Mouse (Mus musculus) 3134 (cell line): ENCODE measurements at regions not wholly inside any gene's neighbourhood (a gene's known extent, or its start where the extent isn't known, plus 50 kb on each side); places are given as distances from the start of the nearest gene placed in this dataset.
A peak's percentile ranks its signal among the peaks of the same experiment; 100 is the strongest.
"Not testable (repeated sequence)": the region's sequence is repeated elsewhere in the genome, so short reads cannot be mapped to it uniquely, and the experiment has no call there.

Source experiments
- DNase-seq: peaks from one replicate; pipeline ENCODE4 v3.0.0-alpha.2; 2011; ENCODE audit warnings: low spot score; ENCODE audit not compliant: insufficient read length; ENCODE audit errors: extremely low read depth

DNA sequence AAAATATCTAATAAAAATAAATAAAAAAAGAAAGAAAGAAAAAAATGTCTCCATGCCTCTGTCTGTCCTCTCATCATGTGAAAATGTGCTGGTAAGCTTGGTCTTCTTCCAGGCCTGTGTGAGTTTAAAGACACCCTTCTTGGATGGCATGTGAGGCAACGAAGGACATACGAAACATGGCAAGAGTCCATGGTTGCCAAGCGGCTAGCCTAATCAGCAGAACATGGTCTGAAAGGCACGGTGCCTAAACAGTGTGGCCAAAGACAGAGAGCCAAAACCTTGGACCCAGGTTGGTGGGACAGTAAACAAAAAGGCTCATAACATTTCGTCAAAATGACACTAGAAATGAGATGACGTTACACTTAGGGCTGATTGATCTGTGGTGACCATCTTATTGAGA is 1344.7 kb upstream of the A1bg start:
- no peak for DNase-seq

GRCm38 (mm10) chr15:62266025-62266424 is 1343.2 kb upstream of the A1bg start:
- no peak for DNase-seq

- DNase-seq, result no peak
Observed at GRCm38 (mm10) chr15:62265484-62265937, 1342.7 kb upstream of the A1bg start.

- DNase-seq, result no peak
Observed at GRCm38 (mm10) chr15:62264966-62265365, 1342.2 kb upstream of the A1bg start.

DNA sequence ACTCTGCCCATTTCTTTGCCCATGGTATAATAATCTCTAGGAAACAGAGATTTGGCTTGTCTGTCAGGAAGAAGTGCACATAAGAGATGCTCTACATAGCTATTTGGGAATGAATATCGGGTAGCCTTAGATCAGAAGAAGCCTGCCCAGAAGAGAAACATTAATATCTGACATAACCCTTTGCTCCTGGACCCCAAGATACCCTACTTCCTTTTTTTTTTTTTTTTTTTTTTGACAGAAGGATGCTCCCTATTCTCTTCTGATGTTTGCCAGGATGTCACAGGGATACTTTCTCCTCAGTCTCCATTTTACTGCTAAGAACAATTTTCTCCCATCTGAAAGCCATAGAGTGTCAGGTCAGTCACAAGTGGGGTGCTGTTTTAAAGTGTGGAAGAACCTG is 1341.4 kb upstream of the A1bg start:
- DNase-seq, result no peak

DNA sequence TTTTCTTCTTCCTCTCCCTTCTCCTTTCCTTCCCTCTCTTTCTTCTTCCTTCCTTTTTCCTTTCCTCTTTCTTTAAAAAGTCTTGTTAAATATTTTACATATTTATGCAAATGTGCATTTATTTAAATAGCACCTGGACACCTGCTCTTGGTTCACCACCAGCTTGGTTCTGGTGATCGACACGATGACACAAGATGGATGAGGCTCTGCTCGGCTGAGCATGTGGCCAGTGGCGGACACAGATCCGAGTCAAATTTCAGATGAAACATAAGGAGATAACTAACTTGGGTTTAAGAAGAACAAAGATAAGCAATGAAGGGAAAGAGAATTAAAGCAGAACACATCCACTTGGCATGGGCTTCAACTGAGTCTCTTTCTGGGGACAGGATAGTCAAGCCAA is 1339.7 kb upstream of the A1bg start:
- no peak for DNase-seq

DNA sequence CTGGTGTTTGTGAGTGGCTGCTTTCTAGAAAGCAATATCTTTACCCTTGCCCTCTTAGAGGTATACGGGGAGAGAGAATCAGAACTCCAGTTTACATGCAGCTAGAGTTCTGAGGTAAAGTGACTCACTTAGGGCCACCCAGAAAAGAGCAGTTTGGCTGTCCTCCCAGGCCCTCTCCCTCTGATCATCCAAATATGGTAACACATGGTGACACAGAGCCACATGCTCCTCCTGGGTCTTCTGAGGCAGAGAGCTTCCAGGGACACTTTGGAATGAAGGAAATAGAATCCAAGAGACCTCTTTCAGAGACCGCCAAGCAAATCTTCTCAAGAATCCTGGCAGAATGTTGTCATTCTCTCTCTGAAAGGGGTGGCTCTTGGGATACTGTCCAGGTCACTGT is 1338.7 kb upstream of the A1bg start:
- peak; percentile 81 for DNase-seq

- DNase-seq, result no peak
Observed at GRCm38 (mm10) chr15:62258611-62259010, 1335.8 kb upstream of the A1bg start.

GRCm38 (mm10) chr15:62257955-62258354 is 1335.1 kb upstream of the A1bg start:
- peak; percentile 22 for DNase-seq

GRCm38 (mm10) chr15:62257110-62257667 is 1334.4 kb upstream of the A1bg start:
- no peak for DNase-seq

GRCm38 (mm10) chr15:62255571-62255970 is 1332.8 kb upstream of the A1bg start:
- no peak for DNase-seq

DNA sequence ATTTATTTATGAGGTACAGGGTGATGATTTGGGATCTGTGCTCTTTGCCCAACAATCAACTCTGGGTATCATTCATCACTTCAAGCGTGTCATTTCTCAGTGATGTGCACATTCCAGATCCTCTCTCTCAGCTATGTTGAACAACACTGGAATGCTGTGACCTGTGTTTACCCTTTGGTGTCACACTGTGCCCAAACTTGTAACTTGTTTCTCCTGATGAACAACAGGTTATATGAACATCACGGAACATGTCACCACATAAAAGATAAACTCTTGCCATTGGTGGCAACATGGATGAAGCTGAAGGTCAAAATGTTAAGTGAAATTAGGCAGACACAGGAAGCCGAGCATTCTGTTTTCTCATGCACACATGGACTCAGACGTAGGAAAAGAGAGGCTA is 1330.9 kb upstream of the A1bg start:
- no peak for DNase-seq

DNA sequence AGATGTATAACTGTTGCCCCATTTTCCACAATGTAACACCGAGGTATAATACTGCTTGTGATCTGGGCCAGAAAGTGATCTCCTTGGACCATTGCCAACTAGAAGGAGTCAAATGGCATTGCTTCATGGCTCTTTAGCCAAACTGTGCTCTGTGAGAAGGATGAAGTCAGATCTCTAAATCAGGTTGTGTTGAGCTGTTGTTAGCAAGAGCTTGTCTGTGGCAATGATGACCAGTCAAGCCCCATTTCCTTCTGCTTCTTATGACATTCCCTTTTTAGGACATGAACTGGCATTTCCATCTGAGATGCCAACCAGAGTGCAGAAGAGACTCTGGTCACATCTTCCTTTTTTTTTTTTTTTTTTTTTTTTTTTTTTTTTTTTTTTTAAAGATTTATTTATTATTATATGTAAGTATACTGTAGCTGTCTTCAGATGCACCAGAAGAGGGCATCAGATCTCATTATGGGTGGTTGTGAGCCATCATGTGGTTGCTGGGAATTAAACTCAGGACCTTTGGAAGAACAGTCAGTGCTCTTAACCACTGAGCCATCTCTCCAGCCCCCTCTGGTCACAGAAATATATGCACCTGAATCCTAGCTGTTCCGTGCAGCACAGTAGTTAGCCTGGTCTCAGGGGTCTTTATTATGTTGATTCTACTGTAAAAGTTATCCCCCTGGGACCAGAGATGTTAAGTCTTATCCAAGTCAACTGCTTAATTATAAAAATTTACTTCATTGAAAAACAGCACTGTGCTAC is 1329.4 kb upstream of the A1bg start:
- DNase-seq, result not testable (repeated sequence)

DNA sequence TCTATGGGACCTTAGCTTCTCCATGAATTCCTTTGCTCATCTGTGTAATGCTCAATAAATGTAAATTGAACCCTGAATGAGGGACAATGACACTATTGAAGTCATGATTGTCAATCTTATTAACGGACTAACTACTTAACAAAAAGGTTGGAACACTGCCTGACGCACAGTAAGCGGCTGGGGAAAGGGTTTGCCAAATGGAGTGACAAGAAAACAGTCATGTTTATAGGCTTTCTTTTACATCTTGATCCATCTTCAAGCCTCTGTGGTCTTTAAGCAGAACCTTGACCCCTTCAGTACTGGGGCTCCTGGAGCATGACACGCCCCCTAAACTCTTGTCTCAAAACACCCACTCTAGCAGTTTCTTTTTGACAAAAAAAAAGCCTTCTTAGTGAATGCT is 1326.6 kb upstream of the A1bg start:
- DNase-seq, result no peak

- no peak for DNase-seq
Observed at GRCm38 (mm10) chr15:62246561-62247079, 1323.8 kb upstream of the A1bg start.

DNA sequence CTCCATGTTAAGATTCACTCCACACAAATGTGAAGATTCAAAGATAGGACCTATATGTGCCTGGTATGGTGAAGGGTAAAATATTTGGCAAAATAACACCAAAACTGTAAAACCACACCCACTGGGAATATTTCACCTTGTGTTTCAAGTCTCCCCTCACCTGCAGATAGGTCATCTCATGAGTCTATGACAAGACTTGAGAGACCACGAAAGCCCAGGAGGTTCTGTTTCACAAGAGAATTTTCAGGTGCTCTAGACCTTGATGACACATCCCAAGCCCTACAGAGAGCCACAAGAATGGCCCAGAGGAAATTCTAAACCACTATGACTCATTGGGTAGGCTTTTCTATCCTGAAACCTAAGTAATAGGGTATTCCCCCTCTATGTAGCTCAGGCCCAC is 1322.4 kb upstream of the A1bg start:
- DNase-seq, result peak; percentile 37

GRCm38 (mm10) chr15:62244819-62245218 is 1322.0 kb upstream of the A1bg start:
- no peak for DNase-seq

DNA sequence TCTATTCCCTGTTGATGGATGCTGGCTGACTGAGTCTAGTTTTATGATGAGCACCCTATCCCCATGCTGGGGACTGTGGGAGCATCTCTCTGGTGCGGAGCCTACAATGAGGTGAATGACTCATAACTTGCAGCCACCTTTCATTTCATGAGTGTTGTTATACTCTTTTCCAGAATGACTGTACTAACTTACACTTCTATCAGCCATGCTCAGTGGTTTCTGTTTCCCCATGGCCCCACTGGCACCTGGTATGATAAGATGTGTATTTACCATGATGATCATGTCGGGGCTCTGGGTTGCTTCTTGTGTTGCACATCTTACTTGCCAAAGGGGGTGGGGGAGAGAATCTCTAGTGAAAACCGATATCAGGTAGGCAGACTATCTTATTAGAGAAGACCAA is 1317.2 kb upstream of the A1bg start:
- DNase-seq, result no peak

GRCm38 (mm10) chr15:62238503-62239045 is 1315.8 kb upstream of the A1bg start:
- no peak for DNase-seq

- no peak for DNase-seq
Observed at GRCm38 (mm10) chr15:62236056-62236455, 1313.2 kb upstream of the A1bg start.

DNA sequence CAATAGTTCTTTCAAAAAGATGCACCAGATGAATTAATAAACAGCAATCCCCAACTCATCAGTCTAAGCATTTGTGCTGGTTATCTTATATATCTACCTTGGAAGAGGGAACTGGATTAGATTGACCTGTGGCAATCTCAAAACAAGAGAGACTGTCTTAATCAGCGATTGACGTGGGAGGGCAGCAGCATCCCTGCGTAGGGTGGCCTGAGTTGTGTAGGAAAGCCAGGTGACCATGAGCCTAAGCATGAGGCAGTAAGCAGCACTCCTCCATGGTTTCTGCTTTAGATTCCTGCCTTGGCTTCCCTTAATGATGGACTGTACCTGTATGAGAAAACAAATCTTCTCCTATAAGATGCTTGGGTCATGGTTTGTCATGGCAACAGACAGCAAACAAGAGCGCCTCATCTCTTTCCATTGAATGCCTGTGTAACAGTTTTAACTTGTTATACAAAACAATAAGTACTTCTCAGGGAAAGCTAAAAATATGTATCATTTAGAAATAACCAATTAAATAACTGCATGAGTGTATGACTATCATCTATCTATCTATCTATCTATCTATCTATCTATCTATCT is 1311.5 kb upstream of the A1bg start:
- no peak for DNase-seq

- no peak for DNase-seq
Observed at GRCm38 (mm10) chr15:62233154-62233553, 1310.3 kb upstream of the A1bg start.
